24 mouse cellular contexts compared by ENCODE assay signal in genomic region chr7:36933490-36933889, GRCm38 (mm10).
"Had no signal": no experiment of that assay in that cellular context is flagged by ENCODE, and none has a peak within 500 bp of the region (broad histone marks: within the 10 kb centered on the region; RNA-seq: fewer than 3 reads in every experiment).

No protein-coding gene starts in this region.

- H3K27ac ChIP-seq: heart, adult 2 months; hindbrain, embryonic 10.5 days; hindbrain, embryonic 12.5 days; hindbrain, embryonic 14.5 days; intestine, embryonic 15.5 days; limb, embryonic 13.5 days; liver, embryonic 13.5 days had no signal

- H3K4me3 ChIP-seq: heart, adult 2 months; heart, embryonic 12.5 days; hindbrain, embryonic 10.5 days; hindbrain, embryonic 12.5 days; intestine, embryonic 15.5 days; limb, embryonic 13.5 days; liver, embryonic 13.5 days had no signal

- H3K4me2 ChIP-seq: heart, embryonic 12.5 days; hindbrain, embryonic 12.5 days; hindbrain, embryonic 14.5 days; intestine, embryonic 15.5 days; limb, embryonic 13.5 days; liver, embryonic 11.5 days; liver, embryonic 13.5 days had no signal

- H3K9ac ChIP-seq: heart, embryonic 12.5 days; hindbrain, embryonic 12.5 days; hindbrain, embryonic 14.5 days; intestine, embryonic 15.5 days; limb, embryonic 13.5 days; liver, embryonic 13.5 days had no signal

- H3K4me1 ChIP-seq: heart, embryonic 12.5 days; liver, embryonic 13.5 days had no signal

- DNase-seq: gastrocnemius, postnatal 14 days; heart, adult 2 months; heart, postnatal 10 days; heart, postnatal 4 days; kidney, adult 18-20 months; kidney, adult 8-10 months; kidney, postnatal 10 days; kidney, postnatal 25 days; layer of hippocampus, adult 9-11 months; layer of hippocampus, postnatal 36 days; left cerebral cortex, postnatal 4 days; liver; liver, embryonic 13.5 days had no signal

- ATAC-seq: forebrain, embryonic 16.5 days; hindbrain, embryonic 16.5 days; inflammation-experienced regulatory T-cells, adult 6 months; intestine, embryonic 15.5 days; intestine, postnatal 0 days had no signal

- H3K27me3 ChIP-seq: heart, embryonic 12.5 days; hindbrain, embryonic 12.5 days; intestine, embryonic 15.5 days; limb, embryonic 13.5 days; liver, embryonic 13.5 days had no signal

- H3K36me3 ChIP-seq: heart, embryonic 12.5 days; hindbrain, embryonic 10.5 days; hindbrain, embryonic 12.5 days; intestine, embryonic 15.5 days; limb, embryonic 13.5 days; liver, embryonic 13.5 days had no signal

- H3K9me3 ChIP-seq: heart, embryonic 12.5 days; hindbrain, embryonic 10.5 days; hindbrain, embryonic 12.5 days; intestine, embryonic 15.5 days; limb, embryonic 13.5 days; liver, embryonic 13.5 days had no signal
